Mouse (Mus musculus) lung, postnatal 0 days (tissue): ENCODE measurements at regions not wholly inside any gene's neighbourhood (a gene's known extent, or its start where the extent isn't known, plus 50 kb on each side); places are given as distances from the start of the nearest gene placed in this dataset.

Experiments used
- ATAC-seq: fragments of 200-750 bp; cut with Nextera tagmentation; 2 replicates; pipeline ENCODE4 v1.8.0; 2017; ENCODE audit warnings: moderate library complexity
- DNase-seq: peaks from one replicate; pipeline ENCODE4 v3.0.0-alpha.2; 2016; ENCODE audit warnings: low spot score
- H3K27ac ChIP-seq: fragments of 300-500 bp; sonication (generic); 2 replicates; pipeline ENCODE4 v1.5.1; 2014; ENCODE audit warnings: antibody characterized with exemption, mild to moderate bottlenecking, low read length, mixed read lengths
- H3K27me3 ChIP-seq: fragments of 300-500 bp; sonication (generic); replicated peaks from 2 replicates; pipeline ENCODE4 v1.6.1; 2014; ENCODE audit warnings: low read length, mixed read lengths; ENCODE audit not compliant: insufficient read depth
- H3K36me3 ChIP-seq: fragments of 300-500 bp; sonication (generic); 2 replicates; pipeline ENCODE4 v1.6.1; 2014; ENCODE audit warnings: low read length, mixed read lengths; ENCODE audit not compliant: insufficient read depth
- H3K4me1 ChIP-seq: fragments of 300-500 bp; sonication (generic); 2 replicates; pipeline ENCODE4 v1.6.1; 2014; ENCODE audit warnings: antibody characterized with exemption, low read depth, low read length, mixed read lengths; ENCODE audit not compliant: insufficient read depth
- H3K4me2 ChIP-seq: fragments of 300-500 bp; sonication (generic); replicated peaks from 2 replicates; pipeline ENCODE4 v1.6.1; 2014; ENCODE audit warnings: low read depth, mild to moderate bottlenecking, low read length, moderate library complexity, mixed read lengths
- H3K4me3 ChIP-seq: fragments of 300-500 bp; sonication (generic); 2 replicates; pipeline ENCODE4 v1.5.1; 2014; ENCODE audit warnings: low read depth, low read length
- H3K9ac ChIP-seq: fragments of 300-500 bp; sonication (generic); replicated peaks from 2 replicates; pipeline ENCODE4 v1.6.1; 2014; ENCODE audit warnings: low read depth, mild to moderate bottlenecking
- H3K9me3 ChIP-seq: fragments of 300-500 bp; sonication (generic); 2 replicates; pipeline ENCODE4 v1.6.1; 2016; ENCODE audit warnings: low read length, mixed read lengths
- CTCF ChIP-seq: IDR thresholded peaks from 2 replicates; pipeline ENCODE4 v1.5.1; 2016; ENCODE audit warnings: antibody characterized with exemption, mild to moderate bottlenecking
- EP300 ChIP-seq: IDR thresholded peaks from 2 replicates; pipeline ENCODE4 v1.6.1; 2016; ENCODE audit warnings: antibody characterized with exemption, mild to moderate bottlenecking, control low read depth
- WGBS: fragments of 180-500 bp; shearing (Covaris S2); extraction: QIAGEN DNeasy Blood & Tissue Kit; methylation state at CpG from one replicate; pipeline ENCODE4 v1.1.7; 2014; 5-methylcytosine and 5-hydroxymethylcytosine counted together

DNA sequence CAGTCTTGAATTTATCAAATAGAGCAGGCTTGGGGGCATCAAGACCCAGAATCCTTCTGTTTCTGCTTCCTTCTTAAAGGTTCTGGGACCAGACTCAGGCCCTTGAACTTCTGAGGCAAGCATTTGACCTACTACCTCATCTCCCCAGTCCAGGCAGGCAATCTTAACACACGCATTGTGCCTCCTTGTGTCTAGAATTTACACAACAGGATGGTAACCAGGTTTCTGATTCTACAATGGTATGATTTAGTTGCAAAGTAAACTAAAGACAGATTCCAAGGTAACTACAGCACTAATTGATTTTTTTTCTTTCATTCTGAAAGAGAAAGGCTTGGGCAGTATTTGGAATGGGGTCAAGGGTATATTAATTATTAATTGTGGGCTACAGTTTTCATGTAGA lies 115.7 kb upstream of the Tgfbr2 start:
- no peak overlapping the region for H3K4me3 ChIP-seq
- no peaks in the 10 kb centered on the region for H3K9me3 ChIP-seq
- no peak overlapping the region for H3K27ac ChIP-seq
- H3K27me3 ChIP-seq: no peaks in the 10 kb centered on the region
- WGBS: 66% methylated on average over 1 of the region's 1 CpGs
- no peaks in the 10 kb centered on the region for H3K36me3 ChIP-seq
- H3K4me2 ChIP-seq: no peak overlapping the region
- H3K4me1 ChIP-seq: 0 out of 2 replicates have a peak, but pooled peaks cover 2% of the 10 kb centered on the region
- no peak overlapping the region for H3K9ac ChIP-seq
- TF ChIP-seq EP300: no peak
- TF ChIP-seq CTCF: peak; percentile 31; the same call in 1 of the 2 replicates
- ATAC-seq (no peak), DNase-seq (no peak)

DNA sequence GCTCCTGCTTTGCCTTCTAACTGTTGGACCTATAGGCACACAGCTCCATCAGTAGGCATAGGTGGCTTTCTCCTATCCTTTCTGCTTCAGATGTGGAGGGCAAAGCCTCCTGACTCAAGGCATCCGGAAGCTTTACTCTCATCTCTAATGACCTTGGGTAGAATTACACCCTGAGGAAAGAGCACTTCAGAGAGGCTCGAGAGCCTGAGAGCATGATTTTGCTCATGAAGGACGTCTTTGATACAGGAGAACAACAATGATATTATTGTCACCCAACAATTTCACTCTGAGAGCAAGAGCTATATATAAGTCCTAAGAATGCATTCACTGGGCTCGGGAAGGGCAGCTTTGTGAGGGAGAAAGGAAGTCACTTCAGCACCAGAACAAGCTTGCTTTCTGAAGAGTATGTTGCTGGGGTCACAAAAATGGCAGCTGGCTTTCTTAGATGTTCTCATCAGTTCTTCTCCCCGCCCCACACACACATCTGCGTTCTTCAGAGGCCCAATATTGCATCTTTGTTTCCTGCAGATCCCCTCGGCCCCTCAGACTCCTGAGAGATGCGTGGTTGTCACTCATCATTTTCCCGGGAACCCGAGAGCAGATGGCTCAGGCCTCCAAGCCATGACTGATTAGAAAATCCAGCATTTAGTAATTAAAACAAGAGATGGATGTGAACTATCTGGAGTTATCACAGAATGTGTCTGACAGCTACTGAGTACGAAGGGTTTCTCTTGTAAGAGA lies 110.7 kb upstream of the Tgfbr2 start:
- Histone ChIP-seq H3K4me1 (no peaks in the 10 kb centered on the region), H3K27ac (no peak overlapping the region), H3K27me3 (no peaks in the 10 kb centered on the region), H3K9ac (no peak overlapping the region), H3K4me3 (no peak overlapping the region), H3K36me3 (no peaks in the 10 kb centered on the region), H3K9me3 (no peaks in the 10 kb centered on the region), H3K4me2 (no peak overlapping the region)
- DNase-seq (peak; percentile 29), ATAC-seq (no peak; the same call in 1 of the 2 replicates)
- TF ChIP-seq CTCF (no peak), EP300 (no peak; the same call in 1 of the 2 replicates)
- WGBS: 56% methylated on average over 11 of the region's 11 CpGs

- no peak for ATAC-seq
- 91% methylated on average over 1 of the region's 1 CpGs for WGBS
- no peak overlapping the region for H3K4me2 ChIP-seq
Measured at GRCm38 (mm10) chr9:116283790-116284526, 108.8 kb upstream of the Tgfbr2 start.

DNA sequence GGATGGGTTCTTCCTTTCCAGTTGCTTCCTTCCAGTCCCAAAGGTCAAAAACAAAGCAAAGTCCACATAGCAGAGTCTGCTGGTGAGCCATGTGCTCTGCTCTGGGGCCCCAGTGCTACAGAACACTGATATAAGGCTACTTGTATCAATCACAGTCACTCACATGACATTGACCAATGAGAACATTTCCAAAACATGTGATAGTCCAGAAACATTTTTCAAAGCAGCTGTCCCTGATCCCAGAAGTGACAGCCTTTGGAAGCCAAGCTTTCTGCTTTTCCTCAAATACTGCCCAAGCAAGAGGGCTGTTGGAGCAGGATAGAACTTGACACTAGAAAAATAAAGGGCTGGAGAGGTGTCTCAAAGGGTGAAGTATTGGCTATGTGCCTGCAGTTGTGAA lies 106.5 kb upstream of the Tgfbr2 start:
- Histone ChIP-seq H3K36me3 (no peaks in the 10 kb centered on the region), H3K4me2 (no peak overlapping the region), H3K4me1 (no peaks in the 10 kb centered on the region; the same call in 1 of the 2 replicates), H3K9me3 (no peaks in the 10 kb centered on the region), H3K27me3 (no peaks in the 10 kb centered on the region), H3K9ac (no peak overlapping the region), H3K4me3 (no peak overlapping the region), H3K27ac (no peak overlapping the region)
- ATAC-seq: peak; percentile 66
- TF ChIP-seq CTCF: no peak
- no peak; the same call in 1 of the 2 replicates for TF ChIP-seq EP300
- peak; percentile 53 for DNase-seq

More at GRCm38 (mm10) chr9:116283790-116284526, 108.8 kb upstream of the Tgfbr2 start:
- Histone ChIP-seq H3K9ac (no peak overlapping the region), H3K9me3 (no peaks in the 10 kb centered on the region), H3K36me3 (no peaks in the 10 kb centered on the region), H3K27ac (no peak overlapping the region), H3K4me1 (no peaks in the 10 kb centered on the region), H3K4me3 (no peak overlapping the region), H3K27me3 (no peaks in the 10 kb centered on the region)
- TF ChIP-seq CTCF (no peak), EP300 (no peak)
- no peak for DNase-seq

- WGBS: 85% methylated on average over 5 of the region's 5 CpGs
- no peak overlapping the region for H3K4me2 ChIP-seq
- TF ChIP-seq CTCF: no peak
- peak; percentile 40; the same call in 1 of the 2 replicates for TF ChIP-seq EP300
Measured at GRCm38 (mm10) chr9:116280146-116280545, 105.0 kb upstream of the Tgfbr2 start.

DNA sequence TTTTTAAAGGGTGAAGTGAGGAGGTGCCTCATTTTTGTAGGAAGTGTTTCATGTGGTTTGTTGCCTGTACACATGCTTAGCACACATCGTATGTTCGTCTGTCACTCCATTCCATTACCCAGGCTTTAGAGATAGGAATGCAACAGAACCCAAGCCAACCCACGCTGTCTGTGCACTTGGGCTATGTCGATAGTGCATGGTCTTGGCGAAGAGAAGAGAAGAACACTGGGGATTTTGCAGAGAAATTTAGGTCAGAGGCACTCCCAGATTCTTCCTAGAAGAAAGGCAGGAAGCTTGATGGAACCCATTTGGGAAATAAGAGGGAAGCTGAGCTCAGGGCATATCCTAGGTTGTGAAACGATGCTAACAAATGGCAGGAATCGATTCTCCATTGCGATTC lies 103.7 kb upstream of the Tgfbr2 start:
- TF ChIP-seq EP300 (no peak), CTCF (no peak)
- WGBS: 84% methylated on average over 8 of the region's 8 CpGs
- DNase-seq (no peak), ATAC-seq (no peak)
- H3K27me3 ChIP-seq: no peaks in the 10 kb centered on the region
- H3K9ac ChIP-seq: no peak overlapping the region
- no peaks in the 10 kb centered on the region; the same call in 1 of the 2 replicates for H3K4me1 ChIP-seq
- H3K4me3 ChIP-seq: no peak overlapping the region
- no peak overlapping the region for H3K27ac ChIP-seq
- no peaks in the 10 kb centered on the region for H3K36me3 ChIP-seq
- H3K4me2 ChIP-seq: no peak overlapping the region
- H3K9me3 ChIP-seq: no peaks in the 10 kb centered on the region

More at GRCm38 (mm10) chr9:116280146-116280545, 105.0 kb upstream of the Tgfbr2 start:
- Histone ChIP-seq H3K36me3 (no peaks in the 10 kb centered on the region), H3K9ac (no peak overlapping the region), H3K9me3 (no peaks in the 10 kb centered on the region), H3K27me3 (no peaks in the 10 kb centered on the region), H3K27ac (no peak overlapping the region), H3K4me3 (no peak overlapping the region), H3K4me1 (no peaks in the 10 kb centered on the region; the same call in 1 of the 2 replicates)
- peak; percentile 55 for ATAC-seq
- peak; percentile 61 for DNase-seq
